Mouse (Mus musculus) common myeloid progenitor, adult 5-6 weeks (primary cell): ENCODE measurements around the gene Pex7. TPM values are rescaled to one million over a fixed set of nuclear protein-coding genes. Genes with fewer than 3 reads are reported as not detected.
A peak's percentile ranks its signal among the peaks of the same experiment; 100 is the strongest.

Experiments used
- ATAC-seq: replicated peaks from 2 replicates; pipeline ENCODE4 v1.8.0; 2016; ENCODE audit warnings: low read depth, mild to moderate bottlenecking, moderate TSS enrichment, inconsistent platforms; ENCODE audit not compliant: poor library complexity, severe bottlenecking
- total RNA-seq: library from RNA; stranded (forward); fragments of 200-1000, 187-1606 nt; gene quantifications from 2 replicates; pipeline ENCODE4 v1.2.3, GENCODE M21; 2017

The Pex7 gene
- total RNA-seq = 15.3 and 35.2 TPM in 2 replicates

DNA sequence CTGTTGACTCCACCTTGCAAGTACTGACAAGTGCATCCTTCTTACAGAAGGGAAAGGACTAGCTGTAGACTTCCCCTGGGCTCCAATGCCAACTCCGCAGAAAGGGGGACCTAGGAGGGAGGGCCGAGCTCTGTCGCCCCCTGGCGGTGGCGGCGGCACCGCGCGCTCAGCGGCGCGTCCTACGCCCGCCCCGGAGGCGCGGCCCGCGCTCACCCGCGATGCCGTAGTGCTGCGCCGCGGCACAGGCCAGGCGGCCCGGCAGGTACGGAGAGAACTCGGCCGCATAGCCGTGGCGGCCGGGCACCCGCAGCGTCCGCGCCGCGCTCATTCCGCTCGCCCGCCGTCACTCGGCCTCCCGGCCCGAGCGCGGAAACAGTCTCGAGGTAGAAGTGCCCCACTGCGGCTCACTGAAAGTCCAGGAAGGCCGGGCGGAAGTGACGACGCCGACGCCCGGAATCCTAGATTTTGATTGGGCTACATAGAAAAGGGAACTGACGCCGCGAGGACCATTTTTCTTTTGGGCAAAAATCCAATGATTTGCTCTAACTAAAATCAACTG is at the start of gene Pex7:
Pex7 (minus strand) TSS at position 444 of the 559 bp plus-strand sequence.
- peak; percentile 90 for ATAC-seq

DNA sequence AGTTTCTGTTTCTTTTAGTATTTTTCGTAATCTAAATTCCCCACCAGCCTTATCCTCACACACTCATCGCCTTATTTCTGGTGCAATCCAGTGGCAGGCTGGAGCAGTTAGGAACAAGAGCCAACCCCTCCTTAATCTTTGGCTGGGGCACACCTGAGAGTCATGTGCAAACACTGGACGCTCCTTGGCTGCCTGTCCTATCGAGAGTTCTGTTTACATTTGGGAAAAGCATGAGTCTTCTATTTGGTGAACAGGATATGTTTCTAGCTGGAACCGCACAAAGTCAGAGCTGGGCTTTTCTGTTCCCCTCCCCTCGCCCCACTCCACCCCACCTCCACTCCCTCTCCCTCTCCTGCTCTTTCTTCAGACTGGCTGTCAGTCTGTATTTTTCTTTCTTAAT is 49.3 kb upstream of the Pex7 start:
- no peak for ATAC-seq

DNA sequence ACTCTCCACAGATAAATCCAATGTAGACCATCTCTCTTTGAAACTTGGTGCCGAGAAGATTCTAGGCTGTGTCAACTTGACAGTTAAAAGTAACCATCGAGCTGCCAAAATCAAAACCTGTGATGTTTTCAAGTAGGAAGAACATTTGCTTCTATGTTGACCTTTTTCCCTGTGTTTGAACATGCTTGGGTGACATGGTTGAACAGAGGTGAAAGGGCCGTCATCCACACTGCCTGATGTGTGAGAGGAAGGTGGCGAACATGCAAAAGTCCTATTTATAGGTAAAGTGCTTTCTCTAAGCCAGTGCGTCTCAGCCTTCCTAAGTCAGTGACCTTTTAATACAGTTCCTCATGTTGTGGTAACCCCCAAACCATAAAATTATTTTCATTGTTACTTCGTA is 48.3 kb upstream of the Pex7 start:
- ATAC-seq = no peak

DNA sequence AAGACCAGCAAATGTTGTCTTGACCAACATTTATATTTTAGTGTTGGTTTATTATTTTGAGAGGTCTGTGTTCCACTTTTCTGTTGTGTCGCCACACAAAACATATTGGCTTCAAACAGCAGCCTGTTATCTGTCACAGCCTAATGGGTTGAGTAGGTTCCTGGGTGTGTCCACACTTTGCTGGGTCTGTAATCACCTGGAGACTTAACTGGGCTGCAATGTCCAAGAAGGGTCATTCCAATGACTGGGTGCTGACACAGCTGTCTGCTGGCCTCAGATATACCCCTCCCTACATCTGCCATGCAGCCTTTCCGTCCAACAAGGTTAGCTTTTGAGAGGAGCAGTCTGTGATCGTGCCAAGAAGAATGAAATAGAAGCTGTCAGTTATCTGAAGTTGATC is 47.1 kb upstream of the Pex7 start:
- no peak for ATAC-seq

DNA sequence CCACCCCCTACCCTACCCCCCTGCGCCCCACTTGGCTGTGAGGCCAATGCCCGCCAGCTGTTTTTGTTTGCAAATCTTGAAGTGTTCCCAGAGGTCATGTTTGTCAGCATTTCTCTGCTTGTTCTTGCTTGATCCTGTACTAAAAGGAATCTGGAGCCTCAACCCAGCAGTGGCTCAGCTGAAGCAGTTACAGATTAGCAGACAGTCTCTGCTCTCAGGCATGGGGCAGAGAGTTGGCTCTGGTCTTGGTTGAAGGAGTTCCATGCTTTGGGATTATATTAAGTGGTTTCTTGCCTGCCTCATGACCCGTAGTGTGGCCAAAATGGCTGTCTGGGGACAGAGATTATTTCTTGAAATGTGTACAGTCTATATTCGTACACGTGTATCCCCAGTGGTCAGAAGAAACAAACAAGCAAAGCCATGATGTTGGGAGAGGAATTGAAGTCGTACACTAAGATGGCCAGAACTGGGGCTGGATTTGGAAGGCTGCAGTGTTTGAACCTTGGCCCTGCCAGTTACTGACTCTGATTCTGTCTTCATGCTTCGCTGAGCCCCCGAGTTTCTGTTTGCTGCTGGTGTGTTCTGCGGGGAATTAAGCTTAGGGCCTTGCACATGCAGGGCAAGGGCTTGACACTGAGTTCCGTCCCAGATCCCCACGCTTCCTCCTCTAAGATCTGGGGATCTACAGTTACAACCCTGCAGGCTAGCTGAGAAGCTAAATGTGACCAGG is 45.7 kb upstream of the Pex7 start:
- no peak for ATAC-seq

DNA sequence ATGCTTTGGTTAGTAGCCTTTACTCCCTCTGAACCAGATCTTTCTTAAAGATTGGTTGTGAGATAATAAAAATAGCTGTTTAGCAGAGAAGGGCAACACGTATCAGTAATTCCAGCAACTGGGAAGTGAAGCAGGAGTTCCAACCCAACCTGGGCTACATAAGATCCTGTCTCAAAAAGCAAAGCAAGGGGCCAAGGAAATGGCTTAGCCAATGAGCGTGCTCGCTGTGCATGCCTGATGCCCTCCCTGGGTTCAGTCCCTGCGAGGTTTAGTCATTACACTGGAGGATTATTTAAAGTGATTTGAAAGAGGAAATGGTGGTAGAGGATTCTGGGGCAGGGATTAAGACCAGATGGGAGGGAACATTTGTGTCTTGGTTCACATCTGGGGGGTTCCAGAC is 41.6 kb upstream of the Pex7 start:
- ATAC-seq = no peak

DNA sequence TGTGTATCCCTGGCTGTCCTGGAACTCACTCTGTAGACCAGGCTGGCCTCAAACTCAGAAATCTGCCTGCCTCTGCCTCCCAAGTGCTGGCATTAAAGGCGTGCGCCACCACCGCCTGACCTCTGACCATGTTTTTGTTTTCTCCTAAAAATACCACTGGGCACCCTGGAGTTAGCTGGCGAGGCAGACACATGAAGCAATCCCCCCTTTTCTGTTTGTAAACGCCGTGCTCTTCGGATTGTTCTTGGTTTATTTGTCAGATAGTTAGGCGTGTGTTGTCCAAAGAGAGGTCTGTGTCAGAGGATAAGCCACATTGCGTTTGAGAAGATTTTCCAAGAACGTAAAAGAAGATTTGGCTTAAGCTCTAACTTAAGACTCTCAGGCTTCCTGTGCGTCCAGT is 40.9 kb upstream of the Pex7 start:
- no peak for ATAC-seq

DNA sequence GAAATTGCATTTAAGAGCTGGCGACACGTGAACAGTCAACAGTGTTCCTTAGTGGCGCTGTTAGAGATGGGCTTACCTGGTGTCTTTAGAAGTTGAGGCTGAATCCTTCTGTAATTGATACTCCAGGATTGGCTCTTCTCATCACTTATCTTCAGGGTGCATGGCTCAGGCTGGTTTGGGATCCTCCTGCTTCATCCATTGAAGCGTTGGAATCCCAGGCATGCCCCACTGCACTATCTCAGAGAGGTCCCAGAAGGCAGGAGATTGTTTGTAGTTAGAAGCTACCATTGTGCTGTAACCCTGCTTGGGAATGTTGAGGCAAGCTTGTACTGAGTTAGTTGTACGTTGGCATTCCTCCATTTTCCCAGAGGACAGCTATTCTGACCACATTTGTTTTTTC is 40.4 kb upstream of the Pex7 start:
- ATAC-seq = no peak

DNA sequence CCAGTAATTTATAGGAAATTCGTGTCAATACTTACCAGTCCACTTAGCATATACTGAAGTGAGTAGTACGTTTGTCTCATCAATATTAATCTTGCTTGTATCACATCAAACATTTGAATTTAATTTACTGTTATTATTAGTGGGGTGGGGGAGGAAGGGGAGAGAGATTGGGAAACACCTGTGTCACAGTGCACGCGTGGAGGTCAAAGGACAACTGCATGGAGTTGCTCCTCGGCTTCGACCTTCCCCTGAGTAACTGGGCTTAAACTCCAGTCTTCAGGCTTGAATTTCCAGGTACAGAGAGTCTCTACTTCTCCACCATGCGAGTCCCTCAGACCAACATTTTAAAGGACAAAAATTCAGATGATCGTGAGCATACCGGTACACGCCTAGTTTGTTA is 40.0 kb upstream of the Pex7 start:
- ATAC-seq = no peak

DNA sequence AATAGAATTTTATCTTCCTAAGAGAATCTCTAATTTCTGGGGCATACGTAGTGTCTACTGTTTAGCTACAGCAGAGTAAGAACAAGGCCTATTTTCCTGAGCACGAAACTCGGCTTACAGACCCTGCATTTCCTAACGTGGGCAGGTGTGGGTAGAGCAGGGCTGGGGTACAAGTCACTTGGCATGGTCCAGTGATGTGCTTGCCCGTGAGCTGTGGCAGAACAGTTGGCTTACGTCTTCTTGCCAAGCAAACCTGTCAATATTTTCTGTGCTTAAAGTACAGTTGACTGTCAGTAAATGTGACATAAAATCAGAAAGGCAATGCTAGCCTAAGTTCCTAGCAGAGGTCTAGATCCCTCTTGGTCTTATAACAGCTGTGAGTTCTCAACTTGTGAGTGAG is 39.2 kb upstream of the Pex7 start:
- no peak for ATAC-seq

DNA sequence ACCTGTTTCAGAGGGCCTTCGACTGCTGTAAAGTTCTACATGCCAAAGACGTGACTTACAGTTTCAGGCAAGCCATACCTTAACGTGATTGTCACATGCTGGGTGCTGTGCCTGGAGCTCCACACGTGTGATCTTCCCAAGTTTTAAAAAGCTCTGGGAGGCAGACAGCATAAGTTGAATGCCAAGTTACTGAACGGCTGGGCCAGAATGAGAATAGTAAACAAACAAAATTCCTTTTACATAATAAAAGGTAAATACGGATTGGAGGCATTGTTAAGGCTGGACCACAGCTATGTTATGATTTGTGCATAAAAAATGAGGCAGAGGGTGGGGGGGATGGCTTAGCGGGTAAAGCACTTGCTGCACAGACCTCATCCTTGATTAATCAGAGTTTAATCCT is 38.2 kb upstream of the Pex7 start:
- ATAC-seq = no peak

DNA sequence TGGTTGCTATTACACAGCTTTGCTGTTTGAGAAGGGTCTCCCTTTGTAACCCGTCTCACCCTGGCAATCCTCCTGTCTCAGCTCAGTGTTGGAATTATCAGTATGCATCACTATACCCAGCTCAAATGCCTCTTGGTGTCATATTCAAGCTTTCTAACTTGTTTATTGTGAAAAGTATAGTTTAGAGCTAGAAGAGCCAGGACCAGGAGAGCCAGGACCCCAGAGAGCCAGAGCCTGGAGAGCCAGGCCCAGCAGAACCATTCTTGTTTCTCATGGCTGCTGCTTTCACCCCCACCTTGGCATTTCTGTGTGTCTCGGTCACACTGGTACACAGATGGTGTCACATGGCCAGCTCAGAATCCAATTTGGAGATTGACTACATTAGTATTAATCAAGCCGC is 35.1 kb upstream of the Pex7 start:
- ATAC-seq = no peak

DNA sequence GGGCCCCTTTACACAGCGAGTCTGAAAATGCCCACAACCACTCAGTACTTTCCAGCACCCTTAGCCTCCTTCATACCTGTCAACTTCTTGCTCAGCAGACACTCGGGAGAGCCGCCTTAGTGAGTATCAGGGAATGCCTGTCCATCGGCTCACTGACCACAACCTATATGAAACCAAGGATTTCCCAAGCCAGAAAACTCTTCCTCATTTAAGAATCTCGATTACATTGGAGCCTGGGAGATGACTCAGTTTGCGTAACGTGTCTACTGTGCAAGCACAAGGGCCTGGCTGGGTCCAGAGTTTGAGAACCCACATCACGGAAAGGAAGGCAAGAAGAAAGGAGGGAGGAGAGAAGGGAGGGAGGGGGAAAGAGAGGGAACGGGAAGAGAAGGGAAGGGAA is 34.4 kb upstream of the Pex7 start:
- ATAC-seq = peak; percentile 10; the same call in 1 of the 2 replicates

DNA sequence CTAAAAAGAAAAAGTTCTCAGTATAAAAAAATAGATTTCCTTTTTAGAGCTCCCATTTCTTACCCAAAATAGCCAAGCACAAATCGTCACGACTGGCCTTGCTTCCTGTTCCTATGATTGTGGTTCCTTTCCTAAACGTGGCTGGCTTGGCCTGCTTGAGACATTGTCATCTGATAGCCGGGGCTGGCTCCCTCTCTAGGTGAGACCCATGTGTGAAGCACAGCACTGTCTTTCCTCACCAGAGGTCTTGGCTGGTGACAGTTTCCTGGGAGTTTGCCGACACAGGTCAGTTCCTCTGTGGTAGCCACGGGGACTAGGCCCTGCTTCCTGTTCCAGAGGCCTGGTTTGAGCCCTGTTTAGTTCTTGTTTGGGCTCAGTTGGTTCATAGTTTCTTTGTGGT is 33.6 kb upstream of the Pex7 start:
- peak; percentile 48 for ATAC-seq

DNA sequence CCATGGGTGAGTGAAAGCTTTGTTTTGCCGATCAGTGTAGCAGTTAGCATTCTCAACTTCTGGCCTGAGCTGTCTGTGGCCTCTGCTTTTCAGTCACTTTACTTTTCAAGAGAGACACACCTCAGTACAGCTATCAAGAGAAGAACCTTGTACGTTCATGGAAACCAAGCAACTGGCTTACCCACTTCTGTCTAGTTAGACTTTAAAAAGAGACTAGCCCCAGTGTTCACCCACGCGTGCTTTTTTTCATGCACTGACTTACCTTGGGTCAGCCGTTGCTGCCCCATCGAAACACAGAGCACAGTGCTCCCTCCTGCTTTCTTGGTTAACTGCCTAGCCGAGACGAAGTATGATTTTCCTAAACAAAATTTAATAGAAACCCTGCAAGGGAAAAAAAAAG is 33.1 kb upstream of the Pex7 start:
- no peak for ATAC-seq

DNA sequence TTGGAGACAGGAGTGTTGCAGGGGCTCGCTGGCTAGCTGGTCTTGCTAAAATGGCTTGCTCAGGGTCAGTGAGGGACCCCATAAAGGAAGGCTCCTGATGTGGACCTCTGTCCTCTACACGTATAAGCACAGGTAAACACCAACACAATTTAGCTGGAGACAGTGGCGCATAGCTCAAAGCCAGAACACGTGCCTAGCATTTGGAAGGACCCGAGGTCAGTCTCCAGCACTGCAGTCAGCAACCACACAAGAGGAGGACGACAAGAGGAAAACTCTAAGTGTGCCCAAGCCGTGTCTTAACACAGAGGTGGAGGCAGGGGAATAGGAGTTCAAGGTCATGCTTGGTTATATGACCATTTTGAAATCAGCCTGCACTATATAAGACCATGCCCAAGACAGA is 32.6 kb upstream of the Pex7 start:
- ATAC-seq = no peak

DNA sequence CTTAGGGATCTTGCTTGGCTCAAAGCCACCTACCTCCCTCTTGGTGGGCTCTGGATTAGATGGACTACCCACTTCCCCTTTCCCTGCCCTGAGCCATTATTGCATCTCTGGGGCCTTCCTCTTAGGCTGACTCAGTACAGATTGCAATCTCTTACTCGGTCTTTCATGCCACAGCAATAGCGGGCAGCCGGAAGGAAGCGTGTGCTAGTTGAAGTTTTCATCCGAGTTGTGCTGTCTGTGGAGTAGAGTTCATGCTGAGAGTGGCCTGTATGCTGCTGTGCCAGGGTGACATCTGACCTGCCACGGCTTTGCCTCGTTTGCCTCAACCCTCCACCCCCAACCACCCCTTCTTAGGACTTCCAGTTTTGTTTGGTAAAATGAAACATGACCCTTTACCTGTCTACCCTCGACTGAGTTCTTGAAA is 31.8 kb upstream of the Pex7 start:
- ATAC-seq = peak; percentile 82

DNA sequence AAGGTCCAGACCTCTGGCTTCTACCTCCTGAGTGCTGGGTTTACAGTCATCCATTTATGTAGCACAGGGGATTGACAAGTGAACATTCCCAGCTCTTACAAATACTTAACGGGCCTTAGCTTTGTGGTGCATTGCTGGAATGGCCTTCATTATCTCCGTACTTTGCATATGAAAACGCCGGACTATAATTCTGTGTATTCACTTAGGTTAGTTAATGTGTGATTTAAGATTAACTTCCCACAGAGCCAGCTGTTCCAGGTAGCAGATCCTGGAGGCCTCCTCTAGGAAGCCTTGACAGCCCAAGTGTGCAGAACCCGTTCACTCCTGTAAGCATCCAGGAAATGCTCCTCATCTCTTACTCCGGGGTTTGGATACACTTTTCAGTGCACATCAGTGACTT is 31.2 kb upstream of the Pex7 start:
- ATAC-seq = no peak

DNA sequence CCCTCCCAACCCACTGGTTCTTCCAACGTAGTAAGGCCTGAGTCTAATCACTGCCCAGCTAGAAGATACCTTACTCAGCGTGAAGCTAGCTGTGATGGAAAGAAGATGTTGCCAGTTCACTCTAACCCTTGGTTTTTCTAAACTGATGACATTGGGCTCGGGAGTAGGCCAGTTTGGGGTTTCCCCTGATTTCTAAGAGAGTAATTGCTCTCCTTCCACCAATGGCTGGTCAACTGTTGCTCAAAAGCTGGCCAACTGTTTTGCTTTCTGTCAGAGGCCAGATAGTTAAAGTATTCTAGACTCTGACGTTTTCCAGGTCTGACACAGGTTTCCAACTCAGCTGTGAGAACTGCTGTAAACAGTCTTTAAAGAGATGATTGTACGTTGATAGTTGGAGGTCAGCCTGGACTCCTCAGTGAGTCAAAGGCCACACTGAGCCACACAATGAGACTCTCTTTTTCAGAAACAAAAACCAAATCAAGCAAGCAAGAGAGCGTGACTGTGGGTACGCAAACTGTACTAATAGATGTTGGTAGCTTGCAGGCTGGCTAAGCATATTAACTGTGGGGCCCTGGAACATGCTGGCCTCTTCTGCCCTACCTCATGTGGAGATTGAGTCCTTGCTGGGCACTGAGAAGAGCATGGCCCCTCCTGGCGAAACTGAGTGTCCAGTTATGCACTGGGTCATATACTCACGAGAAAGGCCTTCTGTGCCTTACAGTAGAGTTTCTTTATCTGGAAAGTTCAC is 29.6 kb upstream of the Pex7 start:
- no peak for ATAC-seq

DNA sequence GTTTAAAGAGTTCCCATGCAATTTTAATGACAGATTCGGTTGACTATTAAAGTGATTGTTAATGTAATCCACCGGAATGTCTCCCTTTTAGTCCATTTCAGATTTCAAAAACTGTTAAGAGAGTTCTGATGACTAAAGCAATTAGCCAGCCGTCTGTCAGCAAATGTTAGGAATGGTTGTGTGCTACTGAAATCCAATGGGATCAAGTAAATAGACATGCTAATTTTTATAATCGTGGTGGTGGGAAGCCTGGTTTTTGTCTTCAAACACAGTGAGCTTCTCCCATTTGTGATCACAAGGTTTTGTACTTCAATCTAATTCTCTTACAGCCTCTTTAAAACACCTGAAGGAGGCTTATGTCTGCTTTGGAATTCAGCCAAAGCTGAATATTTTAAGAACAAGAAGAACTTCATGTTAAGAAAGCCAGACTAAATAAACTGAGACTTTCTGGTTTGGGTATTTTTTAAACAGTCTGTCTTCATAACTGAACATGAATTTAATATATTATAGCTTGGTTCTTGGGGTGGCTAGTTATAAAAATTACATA is 28.4 kb upstream of the Pex7 start:
- ATAC-seq = no peak

DNA sequence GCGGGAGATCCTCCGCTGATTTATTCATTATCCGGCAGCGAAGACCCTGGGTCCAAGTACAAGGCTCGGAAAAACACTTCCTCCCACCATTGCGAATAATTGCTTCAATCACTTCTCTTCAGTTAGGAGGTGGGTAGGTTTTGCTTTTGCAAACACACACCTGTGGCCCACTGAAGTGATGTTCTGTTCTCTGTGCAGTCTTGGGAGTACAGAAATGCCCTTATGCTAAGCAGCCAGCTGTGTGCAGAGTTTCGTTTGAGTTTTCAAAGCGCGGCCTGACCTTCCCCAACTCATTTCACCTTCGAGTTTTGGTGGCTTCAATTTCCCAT is 27.8 kb upstream of the Pex7 start:
- ATAC-seq = no peak
